Mouse (Mus musculus) heart, postnatal 10 days (tissue): ENCODE measurements at regions not wholly inside any gene's neighbourhood (a gene's known extent, or its start where the extent isn't known, plus 50 kb on each side); places are given as distances from the start of the nearest gene placed in this dataset.

ENCODE experiments used
- DNase-seq, 2 experiments: peaks; one replicate each; pipeline ENCODE4 v3.0.0; 2021
- intact Hi-C: fragments of 180-260 bp; cut with DNase I; formaldehyde crosslinking; loops from one replicate; pipeline ENCODE4 v1.15.1; 2025

DNA sequence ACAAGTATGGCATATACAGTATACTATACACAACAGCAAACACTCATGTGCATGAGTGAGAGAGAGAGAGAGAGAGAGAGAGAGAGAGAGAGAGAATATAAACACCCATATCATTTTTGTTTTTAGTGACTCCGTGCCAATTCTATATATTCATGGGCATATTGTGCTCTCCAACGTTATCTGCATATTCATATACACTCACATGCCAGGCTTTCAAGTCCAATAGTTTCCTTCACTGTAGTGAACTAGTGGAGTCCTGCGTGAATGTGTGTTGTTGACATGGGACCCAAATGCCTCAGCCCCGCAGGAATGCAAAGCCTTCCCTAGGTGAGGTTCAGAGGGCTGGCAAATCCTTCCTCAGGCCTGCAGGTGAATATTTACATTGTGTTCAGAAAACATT, 53.4 kb upstream of the Nab1 start:
- intact Hi-C loops = no loop called here
- DNase-seq = no peak

DNA sequence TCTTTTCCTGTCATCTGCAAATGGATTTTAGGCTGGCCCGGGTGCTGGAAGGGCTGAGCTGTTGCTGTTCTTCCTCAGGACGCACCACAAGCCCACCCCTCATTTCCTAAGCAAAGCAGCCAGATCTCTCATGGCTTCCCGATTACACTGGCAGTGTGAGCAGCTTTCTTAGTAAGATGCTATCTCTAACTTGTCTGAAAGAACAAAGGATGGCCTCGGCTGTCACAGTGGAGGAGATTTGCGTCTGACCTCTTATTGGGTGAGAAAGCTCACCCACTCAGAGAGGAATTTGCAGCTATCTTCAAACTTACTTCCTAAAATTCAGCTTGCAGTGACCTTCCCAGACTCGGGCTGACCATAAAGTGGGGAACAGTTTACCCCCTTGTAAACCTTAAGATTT, 64.7 kb upstream of the Nemp2 start:
- intact Hi-C loops = no loop called here

DNA sequence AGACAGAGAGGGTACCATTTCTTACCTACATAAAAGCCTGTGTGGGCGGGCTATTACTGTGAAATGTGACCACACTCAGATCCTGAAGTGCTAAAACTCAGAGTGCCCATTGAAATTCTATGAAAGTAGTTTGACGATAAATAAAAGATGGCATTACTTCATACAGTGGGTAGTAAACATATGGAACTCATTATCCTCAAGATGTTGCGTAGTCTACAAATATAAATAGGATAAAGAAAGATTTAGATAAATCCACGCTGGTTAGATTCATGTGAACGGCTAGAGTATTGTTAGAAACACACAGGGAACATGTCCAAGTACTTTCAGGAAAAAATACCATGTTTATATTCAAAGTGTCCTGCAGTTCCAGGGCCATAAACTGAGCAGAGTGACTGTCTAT, 58.8 kb upstream of the Nemp2 start:
- intact Hi-C loops = no loop called here

More for the DNA sequence above, 64.7 kb upstream of the Nemp2 start:
- no peak for DNase-seq

DNA sequence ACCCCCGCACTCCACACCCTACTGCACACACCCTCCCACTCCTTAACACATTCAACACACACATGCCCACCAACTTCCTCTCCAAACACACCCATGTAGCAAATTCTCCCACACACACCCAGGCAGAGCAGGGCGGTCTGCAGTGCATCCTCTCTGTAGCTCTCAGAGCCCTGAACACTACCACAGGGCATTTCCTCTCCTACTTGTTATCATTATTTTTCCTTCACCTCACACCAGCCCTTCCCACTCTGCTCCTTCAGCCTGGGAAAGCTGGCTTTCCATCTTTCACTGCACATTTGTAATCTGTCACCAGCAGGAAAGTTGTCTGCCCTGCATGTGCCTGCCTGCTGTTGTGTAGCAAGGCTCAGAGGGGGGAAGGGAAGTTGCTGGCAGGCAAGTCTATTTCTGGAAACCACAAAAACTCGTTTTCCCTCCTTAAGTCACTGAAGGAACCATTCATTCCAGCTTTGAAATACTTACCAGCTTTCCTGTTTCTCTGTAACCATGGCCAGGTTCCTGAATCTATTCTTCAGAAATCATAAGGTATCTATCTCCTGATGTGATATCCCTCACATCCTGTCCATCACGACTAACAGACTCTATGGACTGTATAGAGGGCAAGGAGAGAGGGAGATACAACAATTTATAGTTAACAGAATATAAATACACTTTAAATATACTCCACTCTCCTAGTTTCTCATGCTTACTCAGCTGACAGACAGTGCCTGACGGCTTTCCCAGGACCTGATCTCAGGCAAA, 52.0 kb upstream of the Nemp2 start:
- intact Hi-C loops = no loop called here
- peak; percentile 33 to 45 for DNase-seq

More for the DNA sequence above, 58.8 kb upstream of the Nemp2 start:
- no peak for DNase-seq

DNA sequence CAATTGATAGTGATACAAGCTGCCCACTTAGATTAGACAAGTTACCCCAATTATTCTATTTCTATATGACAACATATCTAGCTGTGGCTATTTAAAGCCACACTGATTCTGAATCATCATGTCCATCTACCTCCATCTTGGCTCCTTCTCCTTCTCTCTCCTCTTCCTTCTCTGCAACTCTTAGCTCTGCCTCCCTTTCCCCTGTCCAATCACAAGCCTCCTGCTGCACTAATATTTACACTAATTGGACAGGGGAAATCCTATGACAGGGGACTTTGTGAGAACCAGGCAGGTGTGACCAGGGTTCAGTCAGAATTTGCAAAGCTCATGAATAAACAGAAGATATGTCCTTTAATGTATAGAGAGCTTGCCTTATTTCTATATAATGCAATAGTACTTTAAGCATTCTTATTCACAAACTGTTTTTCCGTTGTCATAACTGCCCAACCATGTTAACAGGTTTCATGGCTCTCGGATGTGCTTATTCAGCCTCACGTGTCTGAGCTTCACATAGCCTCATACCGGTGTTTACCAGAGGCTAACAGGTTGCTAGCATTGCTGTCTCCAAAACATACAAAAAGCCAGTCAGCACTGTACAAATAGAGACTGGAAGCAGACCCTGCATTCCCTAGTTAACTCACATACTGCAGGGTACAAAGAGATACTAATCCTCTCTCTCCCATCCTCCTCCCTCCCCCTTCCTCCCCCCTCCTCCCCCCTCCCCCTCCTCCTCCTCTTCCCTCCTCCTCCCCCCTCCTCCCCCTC, 50.2 kb upstream of the Nemp2 start:
- intact Hi-C loops = no loop called here

More for the DNA sequence above, 50.2 kb upstream of the Nemp2 start:
- no peak for DNase-seq
